Mouse (Mus musculus): ENCODE results near the gene Gap43. TPM values are rescaled to one million over a fixed set of nuclear protein-coding genes. Genes with fewer than 3 reads are reported as not detected.
"Not testable (repeated sequence)": the region's sequence is repeated elsewhere in the genome, so short reads cannot be mapped to it uniquely, and the experiment has no call there.

The Gap43 gene
- polyA plus RNA-seq (2014; fragmentation: Nextera tagmentation; extraction: Ambion mirVana): 330 and 357 TPM in 2 replicates

DNA sequence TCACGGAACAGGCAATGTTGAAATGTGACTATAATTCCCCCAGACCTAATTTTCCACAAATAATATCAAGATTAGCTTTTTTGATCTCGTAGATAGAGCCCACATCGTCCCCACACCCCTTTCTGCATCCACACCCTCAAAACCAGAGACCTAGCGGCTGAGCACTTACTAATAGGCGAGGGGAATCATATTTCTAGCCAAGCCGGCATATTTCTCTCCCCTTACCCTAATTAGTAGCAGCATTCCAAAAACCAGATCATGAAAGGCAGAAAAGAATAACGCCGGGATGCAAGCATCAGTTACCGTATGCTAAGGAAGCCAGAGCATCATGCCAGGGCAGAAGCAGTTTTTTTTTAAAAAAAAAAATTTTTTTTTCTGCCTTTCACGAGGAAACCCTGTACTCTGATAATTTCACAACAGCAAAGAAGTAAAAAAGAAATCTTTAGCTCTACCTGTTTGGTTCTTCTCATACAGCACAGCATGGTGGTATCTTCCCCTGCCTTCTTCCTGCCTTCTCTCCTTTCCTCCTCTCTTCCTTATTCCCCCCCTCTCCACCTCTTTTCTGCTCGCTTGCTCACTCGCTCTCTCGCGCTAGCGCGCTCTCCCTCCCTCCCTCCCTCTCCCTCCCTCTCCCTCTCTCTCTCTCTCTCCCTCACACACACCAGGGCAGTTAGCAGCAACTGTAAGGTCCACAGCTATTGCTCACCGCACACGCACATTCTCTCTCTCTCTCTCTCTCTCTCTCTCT lies at the start of gene Gap43:
TSS of gene Gap43 (minus strand) at position 631 of the 748 bp plus-strand sequence.
- peak; percentile 82 for ATAC-seq (ENCODE audit: insufficient read depth, low FRiP score, low TSS enrichment)
- whole genome bisulfite sequencing: under 1% methylated on average over 18 of the region's 18 CpGs
- peak within 1 kb of the TSS; percentile 61 for H3K4me2 ChIP-seq (ENCODE audit: low read depth)

DNA sequence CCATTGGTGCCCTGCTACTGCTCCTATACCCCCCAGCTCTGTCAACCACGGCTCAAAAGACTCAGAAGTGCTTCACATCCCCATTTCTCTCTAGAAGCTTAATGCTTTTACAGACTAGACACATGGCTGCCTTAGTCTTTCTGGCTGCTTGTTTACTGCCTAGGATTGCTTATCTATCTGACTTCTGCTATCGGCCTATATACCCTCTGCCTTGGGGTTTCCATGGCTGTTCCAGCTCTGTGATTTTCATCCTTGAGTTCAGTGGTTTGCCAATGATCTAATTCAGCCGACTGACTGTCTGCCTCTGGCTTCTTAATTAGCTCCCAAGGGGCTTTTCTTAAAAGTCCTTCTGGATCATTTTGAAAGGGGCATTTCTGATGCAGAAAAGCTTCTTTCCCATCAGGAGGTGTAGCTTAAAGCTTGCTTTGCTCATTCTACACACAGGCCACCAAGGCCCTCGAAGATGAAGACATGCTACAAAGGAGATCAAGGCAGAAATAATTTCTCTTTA lies 40.9 kb upstream of the Gap43 start:
- H3K9me3 ChIP-seq (ENCODE audit: control insufficient read depth, low read length): no peaks in the 10 kb centered on the region
- DNase-seq (ENCODE audit: low spot score) (no peak), ATAC-seq (ENCODE audit: insufficient read depth, low FRiP score, low TSS enrichment) (no peak)
- H3K36me3 ChIP-seq (ENCODE audit: control insufficient read depth, insufficient read depth, low read length): no peaks in the 10 kb centered on the region
- H3K4me3 ChIP-seq (ENCODE audit: low read depth, low read length): no peak overlapping the region
- no peak overlapping the region for H3K9ac ChIP-seq (ENCODE audit: low read length)
- no peak overlapping the region; the same call in 1 of the 2 replicates for H3K4me2 ChIP-seq (ENCODE audit: low read depth)
- H3K4me1 ChIP-seq (ENCODE audit: control insufficient read depth, insufficient read depth, low read length): no peaks in the 10 kb centered on the region
- H3K27ac ChIP-seq (ENCODE audit: low read depth, low read length): no peak overlapping the region
- WGBS: 70% methylated on average over 4 of the region's 4 CpGs
- H3K27me3 ChIP-seq (ENCODE audit: control insufficient read depth, insufficient read depth, low read length): no peaks in the 10 kb centered on the region

More for the DNA sequence above, at the start of gene Gap43:
- peak; percentile 61 for DNase-seq (ENCODE audit: low spot score)
- Histone ChIP-seq H3K27ac (ENCODE audit: low read depth, low read length) (peak within 1 kb of the TSS; percentile 57; the same call in 1 of the 2 replicates), H3K9me3 (ENCODE audit: control insufficient read depth, low read length) (no peaks in the 10 kb centered on the region), H3K9ac (ENCODE audit: low read length) (peak within 1 kb of the TSS; percentile 46), H3K36me3 (ENCODE audit: control insufficient read depth, insufficient read depth, low read length) (no peaks in the 10 kb centered on the region), H3K27me3 (ENCODE audit: control insufficient read depth, insufficient read depth, low read length) (no peaks in the 10 kb centered on the region), H3K4me1 (ENCODE audit: control insufficient read depth, insufficient read depth, low read length) (peaks cover 5% of the 10 kb centered on the region), H3K4me3 (ENCODE audit: low read depth, low read length) (peak within 1 kb of the TSS; percentile 30)

DNA sequence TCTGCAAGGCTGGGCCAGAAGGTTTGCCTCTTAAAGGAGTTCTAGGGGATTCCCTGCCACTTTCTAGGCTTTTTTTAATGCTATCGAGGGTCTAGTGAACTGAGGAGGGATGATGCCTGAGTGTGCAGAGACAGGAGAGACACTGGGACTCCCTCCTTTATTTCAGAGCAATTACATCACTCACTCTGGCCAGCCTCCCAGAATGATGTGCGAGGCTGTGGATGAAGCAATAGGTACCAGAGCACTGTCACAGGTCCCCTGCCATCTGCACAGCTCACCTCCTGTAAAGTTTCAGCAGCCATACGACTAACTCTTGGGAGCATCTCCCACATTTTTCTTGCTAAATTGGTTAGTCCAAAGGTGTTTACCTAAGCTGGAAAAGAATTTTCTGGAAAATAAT lies 40.2 kb upstream of the Gap43 start:
- H3K27ac ChIP-seq (ENCODE audit: low read depth, low read length): no peak overlapping the region
- DNase-seq (ENCODE audit: low spot score): no peak
- no peak overlapping the region for H3K9ac ChIP-seq (ENCODE audit: low read length)
- WGBS: 72% methylated on average over 3 of the region's 3 CpGs
- no peak for ATAC-seq (ENCODE audit: insufficient read depth, low FRiP score, low TSS enrichment)
- no peak overlapping the region for H3K4me2 ChIP-seq (ENCODE audit: low read depth)
- no peaks in the 10 kb centered on the region for H3K4me1 ChIP-seq (ENCODE audit: control insufficient read depth, insufficient read depth, low read length)
- H3K27me3 ChIP-seq (ENCODE audit: control insufficient read depth, insufficient read depth, low read length): no peaks in the 10 kb centered on the region
- no peak overlapping the region for H3K4me3 ChIP-seq (ENCODE audit: low read depth, low read length)
- no peaks in the 10 kb centered on the region for H3K9me3 ChIP-seq (ENCODE audit: control insufficient read depth, low read length)
- no peaks in the 10 kb centered on the region for H3K36me3 ChIP-seq (ENCODE audit: control insufficient read depth, insufficient read depth, low read length)

DNA sequence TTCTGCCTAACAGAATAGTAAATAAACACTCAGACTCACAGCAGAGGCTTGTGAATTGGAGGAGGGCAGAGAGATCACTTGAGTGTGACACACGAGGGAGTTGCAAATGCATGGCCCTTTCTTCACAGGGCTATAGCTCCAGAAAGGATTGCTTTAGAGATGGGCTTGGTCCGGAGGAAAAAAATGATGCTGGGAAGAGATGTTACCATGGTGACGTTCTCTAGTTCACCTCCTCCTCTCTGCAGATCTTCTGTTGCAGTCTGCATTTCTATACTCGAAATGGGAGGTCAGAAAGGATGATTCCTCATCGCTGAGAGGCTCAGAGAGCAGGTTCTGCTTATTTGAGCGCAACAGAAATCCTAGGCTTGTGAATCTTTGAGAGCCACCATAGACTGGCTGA lies 29.7 kb upstream of the Gap43 start:
- Histone ChIP-seq H3K9me3 (ENCODE audit: control insufficient read depth, low read length) (no peaks in the 10 kb centered on the region), H3K27ac (ENCODE audit: low read depth, low read length) (no peak overlapping the region), H3K4me1 (ENCODE audit: control insufficient read depth, insufficient read depth, low read length) (no peaks in the 10 kb centered on the region), H3K4me3 (ENCODE audit: low read depth, low read length) (no peak overlapping the region), H3K9ac (ENCODE audit: low read length) (no peak overlapping the region), H3K36me3 (ENCODE audit: control insufficient read depth, insufficient read depth, low read length) (no peaks in the 10 kb centered on the region), H3K4me2 (ENCODE audit: low read depth) (no peak overlapping the region), H3K27me3 (ENCODE audit: control insufficient read depth, insufficient read depth, low read length) (no peaks in the 10 kb centered on the region)
- DNase-seq (ENCODE audit: low spot score) (no peak), ATAC-seq (ENCODE audit: insufficient read depth, low FRiP score, low TSS enrichment) (no peak)
- WGBS: 70% methylated on average over 6 of the region's 6 CpGs

DNA sequence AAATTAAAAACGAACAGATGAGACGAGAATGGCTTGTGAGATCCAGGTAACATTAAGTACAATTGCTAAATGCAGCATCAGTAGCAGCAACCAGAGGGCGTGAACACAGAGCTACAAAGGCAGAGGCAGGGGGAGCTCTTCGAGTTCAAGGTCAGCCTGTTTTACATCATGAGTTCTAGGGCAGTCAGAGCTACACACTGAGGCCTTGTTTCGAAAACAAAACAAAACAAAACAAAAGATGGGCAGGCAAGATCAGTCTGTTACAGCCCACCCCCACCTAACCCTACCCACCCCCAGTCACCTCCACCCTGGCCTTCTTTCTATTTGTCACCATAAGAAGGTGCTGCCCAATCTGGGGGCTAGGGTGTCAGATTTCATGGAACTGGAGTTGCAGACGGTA lies 28.9 kb upstream of the Gap43 start:
- 83% methylated on average over 6 of the region's 6 CpGs for WGBS

DNA sequence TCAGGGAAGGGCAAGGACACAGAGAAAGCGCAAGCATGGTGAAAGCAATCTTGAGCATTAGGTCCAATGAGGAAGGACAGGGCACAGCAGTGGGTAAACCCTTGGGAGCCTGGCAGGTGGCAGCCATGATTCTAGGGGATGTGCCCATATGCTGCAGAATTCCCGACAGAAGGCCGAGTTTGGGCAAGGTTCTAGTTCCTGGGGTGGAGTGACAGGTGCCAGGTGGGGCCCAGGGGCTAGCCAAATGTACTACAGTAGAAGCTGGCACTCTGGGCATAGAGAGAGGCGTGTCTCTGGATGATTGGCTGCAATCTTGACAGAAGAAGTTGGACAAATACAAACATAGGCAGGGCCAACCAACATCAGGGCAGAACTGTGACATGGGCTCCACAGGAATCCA lies 19.6 kb upstream of the Gap43 start:
- DNase-seq (ENCODE audit: low spot score) (no peak), ATAC-seq (ENCODE audit: insufficient read depth, low FRiP score, low TSS enrichment) (no peak)
- WGBS: 90% methylated on average over 4 of the region's 4 CpGs

More for the DNA sequence above, 28.9 kb upstream of the Gap43 start:
- ATAC-seq (ENCODE audit: insufficient read depth, low FRiP score, low TSS enrichment) (no peak), DNase-seq (ENCODE audit: low spot score) (no peak)
- Histone ChIP-seq H3K9me3 (ENCODE audit: control insufficient read depth, low read length) (no peaks in the 10 kb centered on the region), H3K9ac (ENCODE audit: low read length) (no peak overlapping the region), H3K4me1 (ENCODE audit: control insufficient read depth, insufficient read depth, low read length) (no peaks in the 10 kb centered on the region), H3K4me2 (ENCODE audit: low read depth) (no peak overlapping the region), H3K27me3 (ENCODE audit: control insufficient read depth, insufficient read depth, low read length) (no peaks in the 10 kb centered on the region), H3K4me3 (ENCODE audit: low read depth, low read length) (no peak overlapping the region), H3K36me3 (ENCODE audit: control insufficient read depth, insufficient read depth, low read length) (no peaks in the 10 kb centered on the region), H3K27ac (ENCODE audit: low read depth, low read length) (no peak overlapping the region)

DNA sequence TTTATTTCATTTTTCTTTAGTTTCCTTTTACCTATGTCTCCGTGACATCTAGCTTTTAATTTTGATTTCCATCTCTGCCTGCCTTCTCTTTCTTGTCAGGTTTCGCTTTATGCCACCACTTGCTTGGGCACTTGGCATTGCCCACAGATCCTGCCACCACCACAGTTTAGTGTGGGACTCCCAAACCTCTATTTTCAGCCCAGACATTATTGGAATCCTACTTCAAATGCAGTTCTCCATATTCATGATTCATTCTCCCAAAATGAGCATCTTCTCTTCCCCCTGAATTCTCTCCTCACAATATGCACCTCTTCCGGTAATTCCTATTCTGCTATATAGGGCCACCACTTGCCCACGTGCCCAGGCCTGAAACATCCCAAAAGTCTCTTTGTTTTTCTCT lies 17.6 kb upstream of the Gap43 start:
- no peak overlapping the region for H3K4me2 ChIP-seq (ENCODE audit: low read depth)
- no peak for DNase-seq (ENCODE audit: low spot score)
- H3K9me3 ChIP-seq (ENCODE audit: control insufficient read depth, low read length): no peaks in the 10 kb centered on the region
- H3K9ac ChIP-seq (ENCODE audit: low read length): no peak overlapping the region
- H3K27me3 ChIP-seq (ENCODE audit: control insufficient read depth, insufficient read depth, low read length): no peaks in the 10 kb centered on the region
- 90% methylated on average over 4 of the region's 4 CpGs for WGBS
- ATAC-seq (ENCODE audit: insufficient read depth, low FRiP score, low TSS enrichment): no peak
- no peak overlapping the region for H3K4me3 ChIP-seq (ENCODE audit: low read depth, low read length)
- no peaks in the 10 kb centered on the region for H3K36me3 ChIP-seq (ENCODE audit: control insufficient read depth, insufficient read depth, low read length)
- no peak overlapping the region for H3K27ac ChIP-seq (ENCODE audit: low read depth, low read length)
- H3K4me1 ChIP-seq (ENCODE audit: control insufficient read depth, insufficient read depth, low read length): no peaks in the 10 kb centered on the region

More for the DNA sequence above, 19.6 kb upstream of the Gap43 start:
- no peak overlapping the region for H3K27ac ChIP-seq (ENCODE audit: low read depth, low read length)
- no peaks in the 10 kb centered on the region for H3K36me3 ChIP-seq (ENCODE audit: control insufficient read depth, insufficient read depth, low read length)
- no peak overlapping the region for H3K4me3 ChIP-seq (ENCODE audit: low read depth, low read length)
- H3K27me3 ChIP-seq (ENCODE audit: control insufficient read depth, insufficient read depth, low read length): no peaks in the 10 kb centered on the region
- no peak overlapping the region for H3K9ac ChIP-seq (ENCODE audit: low read length)
- H3K9me3 ChIP-seq (ENCODE audit: control insufficient read depth, low read length): no peaks in the 10 kb centered on the region
- H3K4me2 ChIP-seq (ENCODE audit: low read depth): no peak overlapping the region
- no peaks in the 10 kb centered on the region for H3K4me1 ChIP-seq (ENCODE audit: control insufficient read depth, insufficient read depth, low read length)

DNA sequence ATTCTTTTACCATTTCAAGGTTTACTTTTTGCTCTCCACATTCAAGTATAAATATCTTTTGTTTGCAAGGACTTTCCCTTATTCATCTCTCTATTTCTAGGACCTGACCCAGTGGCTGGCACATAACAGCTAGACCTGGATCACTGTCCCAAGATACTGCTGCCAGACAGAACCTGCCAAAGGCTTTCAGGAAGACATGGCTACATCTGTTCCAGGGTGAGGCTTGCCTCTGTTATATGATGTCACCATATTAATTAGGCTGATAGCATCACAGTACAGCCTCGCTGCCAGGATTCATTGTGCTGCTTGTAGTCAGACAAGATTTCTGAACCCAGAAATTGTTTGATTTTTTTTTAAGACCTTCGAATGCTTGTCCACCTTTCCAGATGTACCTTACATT lies 9.6 kb upstream of the Gap43 start:
- no peak overlapping the region for H3K27ac ChIP-seq (ENCODE audit: low read depth, low read length)
- WGBS: 84% methylated on average over 2 of the region's 2 CpGs
- H3K4me1 ChIP-seq (ENCODE audit: control insufficient read depth, insufficient read depth, low read length): no peaks in the 10 kb centered on the region
- no peaks in the 10 kb centered on the region for H3K27me3 ChIP-seq (ENCODE audit: control insufficient read depth, insufficient read depth, low read length)
- H3K9ac ChIP-seq (ENCODE audit: low read length): no peak overlapping the region
- no peak for DNase-seq (ENCODE audit: low spot score)
- no peak for ATAC-seq (ENCODE audit: insufficient read depth, low FRiP score, low TSS enrichment)
- no peaks in the 10 kb centered on the region for H3K36me3 ChIP-seq (ENCODE audit: control insufficient read depth, insufficient read depth, low read length)
- H3K4me3 ChIP-seq (ENCODE audit: low read depth, low read length): no peak overlapping the region
- no peaks in the 10 kb centered on the region for H3K9me3 ChIP-seq (ENCODE audit: control insufficient read depth, low read length)
- H3K4me2 ChIP-seq (ENCODE audit: low read depth): no peak overlapping the region

DNA sequence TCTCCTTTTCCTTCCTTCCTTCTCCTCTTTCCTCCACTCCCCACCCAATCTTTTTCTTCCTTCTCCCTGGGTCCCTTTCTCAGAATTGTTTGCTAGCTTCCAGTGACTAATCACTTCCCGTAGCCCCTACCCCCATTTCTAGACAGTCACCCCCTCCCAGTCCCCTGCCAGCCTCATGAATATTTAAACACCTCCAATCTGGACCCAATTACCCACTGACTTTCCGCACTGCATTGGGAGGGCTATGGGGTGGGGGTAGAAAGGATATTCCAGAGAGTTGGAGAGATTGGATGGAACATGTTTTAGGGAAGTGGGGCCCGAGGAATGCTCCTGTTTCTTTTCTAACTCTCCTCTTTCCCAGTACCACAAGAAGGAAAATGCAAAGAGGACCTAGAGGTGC lies 414 bp upstream of the Gap43 start:
- not testable (repeated sequence) for H3K9ac ChIP-seq (ENCODE audit: low read length); H3K27me3 ChIP-seq (ENCODE audit: control insufficient read depth, insufficient read depth, low read length); DNase-seq (ENCODE audit: low spot score); H3K4me2 ChIP-seq (ENCODE audit: low read depth); H3K9me3 ChIP-seq (ENCODE audit: control insufficient read depth, low read length); H3K4me1 ChIP-seq (ENCODE audit: control insufficient read depth, insufficient read depth, low read length); H3K36me3 ChIP-seq (ENCODE audit: control insufficient read depth, insufficient read depth, low read length); H3K27ac ChIP-seq (ENCODE audit: low read depth, low read length); H3K4me3 ChIP-seq (ENCODE audit: low read depth, low read length)
- WGBS: 18% methylated on average over 2 of the region's 3 CpGs
- peak; percentile 67 for ATAC-seq (ENCODE audit: insufficient read depth, low FRiP score, low TSS enrichment)
